Mouse (Mus musculus): Measurements from ENCODE around the gene Arl8b. TPM values are rescaled to one million over a fixed set of nuclear protein-coding genes. Genes with fewer than 3 reads are reported as not detected.

Arl8b gene
- polyA plus RNA-seq, 1 experiment from 2014 or later, result 104 TPM

DNA sequence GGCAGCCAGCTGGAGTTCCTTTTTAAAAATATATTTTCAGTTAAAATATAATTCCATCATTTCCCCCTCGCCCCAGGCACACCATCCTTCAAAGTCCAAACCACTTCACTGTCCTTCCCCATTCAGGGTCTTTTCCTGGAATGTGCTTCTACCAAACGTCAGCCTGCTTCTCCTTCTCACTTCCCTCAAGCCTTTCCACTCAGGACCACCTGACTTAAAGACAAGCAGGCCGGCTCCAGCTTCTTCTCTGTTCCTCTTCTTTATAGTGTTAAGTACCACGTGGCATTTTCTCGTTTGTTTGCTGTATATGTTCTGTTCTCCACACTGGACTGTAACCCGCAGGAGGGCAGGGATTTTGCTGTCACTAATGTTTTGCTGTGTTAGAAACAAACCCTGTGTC, 1.0 kb upstream of the Arl8b start:
- Histone ChIP-seq H3K9me3 (ENCODE audit: control insufficient read depth, low read length) (no peaks in the 10 kb centered on the region), H3K9ac (replicated peaks; ENCODE audit: low read depth, low read length) (no peak overlapping the region), H3K36me3 (ENCODE audit: control insufficient read depth, insufficient read depth) (no peaks in the 10 kb centered on the region), H3K27ac (ENCODE audit: low read length) (no peak overlapping the region), H3K4me1 (replicated peaks; ENCODE audit: control insufficient read depth, insufficient read depth, low read length) (peaks cover 17% of the 10 kb centered on the region), H3K27me3 (replicated peaks; ENCODE audit: control insufficient read depth, insufficient read depth, low read length) (no peaks in the 10 kb centered on the region), H3K4me3 (replicated peaks; ENCODE audit: low read length) (no peak overlapping the region), H3K4me2 (ENCODE audit: low read length) (no peak overlapping the region)
- whole genome bisulfite sequencing, result 69% methylated on average over 6 of the region's 6 CpGs
- ATAC-seq, result no peak

DNA sequence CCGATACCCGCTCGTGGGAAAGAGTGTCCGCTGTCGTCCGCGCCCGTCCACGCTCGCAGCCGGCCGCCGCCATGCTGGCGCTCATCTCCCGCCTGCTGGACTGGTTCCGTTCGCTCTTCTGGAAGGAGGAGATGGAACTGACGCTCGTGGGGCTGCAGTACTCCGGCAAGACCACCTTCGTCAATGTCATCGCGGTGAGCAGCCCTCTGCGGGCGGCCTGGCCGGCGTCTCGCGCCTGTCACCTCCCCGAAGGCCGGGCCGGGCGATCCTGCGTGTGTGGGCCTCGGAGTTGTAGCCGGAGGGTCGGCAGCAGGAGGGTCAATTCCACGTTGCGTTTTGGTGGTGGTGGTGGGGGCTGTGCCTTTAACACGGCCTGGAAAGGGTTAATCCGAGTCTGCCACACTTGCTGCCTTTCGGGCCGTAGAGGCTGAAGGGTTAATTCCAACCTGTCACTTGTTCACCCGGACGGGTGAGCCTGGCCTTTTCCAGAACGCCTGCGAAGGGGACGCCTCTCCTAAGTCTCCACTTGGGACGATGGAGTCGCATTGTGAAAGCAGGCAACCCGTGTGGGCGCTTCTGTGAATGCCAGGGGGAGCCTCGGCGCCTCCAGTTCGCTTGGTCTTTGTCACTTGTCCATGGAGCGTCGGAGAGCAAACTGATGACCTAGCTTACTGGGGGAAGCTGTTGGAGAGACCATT, 434 bp downstream of the Arl8b start:
- H3K27me3 ChIP-seq (replicated peaks; ENCODE audit: control insufficient read depth, insufficient read depth, low read length), result no peaks in the 10 kb centered on the region
- H3K4me1 ChIP-seq (replicated peaks; ENCODE audit: control insufficient read depth, insufficient read depth, low read length), result peaks cover 17% of the 10 kb centered on the region
- peak; percentile 79 for ATAC-seq
- H3K4me3 ChIP-seq (replicated peaks; ENCODE audit: low read length), result peak overlapping the region; percentile 97
- no peaks in the 10 kb centered on the region for H3K36me3 ChIP-seq (ENCODE audit: control insufficient read depth, insufficient read depth)
- no peaks in the 10 kb centered on the region for H3K9me3 ChIP-seq (ENCODE audit: control insufficient read depth, low read length)
- WGBS, result under 1% methylated on average over 57 of the region's 57 CpGs
- H3K9ac ChIP-seq (replicated peaks; ENCODE audit: low read depth, low read length), result peak overlapping the region; percentile 93
- H3K4me2 ChIP-seq (ENCODE audit: low read length), result peak overlapping the region; percentile 58
- peak overlapping the region; percentile 76 for H3K27ac ChIP-seq (ENCODE audit: low read length)

DNA sequence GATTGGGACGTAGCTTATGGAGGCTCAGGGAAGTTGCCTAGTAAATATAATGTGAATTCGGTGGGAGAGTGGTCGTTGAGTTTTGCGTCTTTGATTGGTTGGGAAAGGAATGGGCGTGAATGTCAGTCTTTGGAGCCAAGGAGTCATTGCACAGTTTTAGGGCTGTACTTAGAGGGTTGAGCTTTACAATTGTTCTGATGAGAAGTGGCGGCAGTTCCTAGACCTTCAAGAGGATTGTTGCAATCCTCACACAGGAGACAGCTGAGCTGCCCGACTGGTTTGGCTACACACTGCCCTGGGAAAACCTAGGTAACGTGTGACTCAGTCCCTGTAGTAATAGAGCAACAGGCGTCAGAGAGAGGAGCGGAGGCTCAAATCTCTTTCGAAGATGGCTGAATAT, 1.2 kb downstream of the Arl8b start:
- Histone ChIP-seq H3K4me1 (replicated peaks; ENCODE audit: control insufficient read depth, insufficient read depth, low read length) (peaks cover 17% of the 10 kb centered on the region), H3K4me2 (ENCODE audit: low read length) (peak overlapping the region; percentile 58), H3K9me3 (ENCODE audit: control insufficient read depth, low read length) (no peaks in the 10 kb centered on the region), H3K4me3 (replicated peaks; ENCODE audit: low read length) (peak overlapping the region; percentile 97), H3K27me3 (replicated peaks; ENCODE audit: control insufficient read depth, insufficient read depth, low read length) (no peaks in the 10 kb centered on the region), H3K9ac (replicated peaks; ENCODE audit: low read depth, low read length) (peak overlapping the region; percentile 93), H3K36me3 (ENCODE audit: control insufficient read depth, insufficient read depth) (no peaks in the 10 kb centered on the region), H3K27ac (ENCODE audit: low read length) (no peak overlapping the region)
- WGBS, result 32% methylated on average over 11 of the region's 11 CpGs
- no peak for ATAC-seq

DNA sequence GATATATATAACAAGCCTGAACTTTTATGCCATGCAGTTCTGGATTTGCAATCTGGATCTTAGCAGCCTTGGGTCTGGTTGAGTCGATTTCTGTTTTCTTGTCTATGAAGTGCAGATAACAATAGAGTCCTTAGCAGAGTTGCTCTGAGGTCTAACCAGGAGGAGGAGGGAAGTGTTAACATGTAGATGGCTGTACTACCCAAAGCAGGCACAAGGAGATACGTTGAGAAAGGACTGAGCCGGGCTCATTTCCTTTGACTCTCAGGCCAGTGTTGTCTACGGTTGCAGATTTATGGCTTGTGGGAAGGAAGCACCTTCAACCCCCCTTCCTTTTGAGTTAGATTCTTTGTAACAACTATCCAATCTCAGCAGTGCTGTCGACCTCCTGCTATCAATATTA, 1.9 kb downstream of the Arl8b start:
- ATAC-seq, result no peak
- Histone ChIP-seq H3K9ac (replicated peaks; ENCODE audit: low read depth, low read length) (no peak overlapping the region), H3K27me3 (replicated peaks; ENCODE audit: control insufficient read depth, insufficient read depth, low read length) (no peaks in the 10 kb centered on the region), H3K27ac (ENCODE audit: low read length) (no peak overlapping the region), H3K9me3 (ENCODE audit: control insufficient read depth, low read length) (no peaks in the 10 kb centered on the region), H3K36me3 (ENCODE audit: control insufficient read depth, insufficient read depth) (no peaks in the 10 kb centered on the region), H3K4me1 (replicated peaks; ENCODE audit: control insufficient read depth, insufficient read depth, low read length) (peaks cover 17% of the 10 kb centered on the region), H3K4me2 (ENCODE audit: low read length) (peak overlapping the region; percentile 58), H3K4me3 (replicated peaks; ENCODE audit: low read length) (no peak overlapping the region)
- WGBS, result 80% methylated on average over 5 of the region's 5 CpGs

DNA sequence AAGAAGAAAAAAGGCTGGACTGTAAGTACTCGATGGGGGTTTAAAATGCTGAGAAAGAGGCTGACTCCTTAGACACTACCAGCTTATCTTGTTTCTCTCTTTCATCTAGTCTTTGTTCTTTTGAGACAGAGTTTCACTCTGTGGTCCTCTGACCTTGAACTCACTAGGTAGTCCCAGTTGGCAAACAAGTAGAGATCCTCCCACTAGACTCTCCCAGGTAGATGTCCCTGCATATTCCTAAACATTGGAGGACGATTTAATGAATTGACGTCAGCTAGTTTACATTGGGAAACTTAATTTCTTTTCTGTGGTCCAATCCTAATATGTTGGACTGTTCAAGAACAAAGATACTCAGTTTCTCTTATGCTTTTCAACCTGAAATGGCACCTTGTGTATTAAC, 2.7 kb downstream of the Arl8b start:
- WGBS, result 90% methylated on average over 3 of the region's 3 CpGs
- Histone ChIP-seq H3K27ac (ENCODE audit: low read length) (no peak overlapping the region), H3K9ac (replicated peaks; ENCODE audit: low read depth, low read length) (no peak overlapping the region), H3K4me1 (replicated peaks; ENCODE audit: control insufficient read depth, insufficient read depth, low read length) (peaks cover 17% of the 10 kb centered on the region), H3K4me2 (ENCODE audit: low read length) (no peak overlapping the region), H3K36me3 (ENCODE audit: control insufficient read depth, insufficient read depth) (no peaks in the 10 kb centered on the region), H3K4me3 (replicated peaks; ENCODE audit: low read length) (no peak overlapping the region), H3K27me3 (replicated peaks; ENCODE audit: control insufficient read depth, insufficient read depth, low read length) (no peaks in the 10 kb centered on the region), H3K9me3 (ENCODE audit: control insufficient read depth, low read length) (no peaks in the 10 kb centered on the region)
- ATAC-seq, result no peak

DNA sequence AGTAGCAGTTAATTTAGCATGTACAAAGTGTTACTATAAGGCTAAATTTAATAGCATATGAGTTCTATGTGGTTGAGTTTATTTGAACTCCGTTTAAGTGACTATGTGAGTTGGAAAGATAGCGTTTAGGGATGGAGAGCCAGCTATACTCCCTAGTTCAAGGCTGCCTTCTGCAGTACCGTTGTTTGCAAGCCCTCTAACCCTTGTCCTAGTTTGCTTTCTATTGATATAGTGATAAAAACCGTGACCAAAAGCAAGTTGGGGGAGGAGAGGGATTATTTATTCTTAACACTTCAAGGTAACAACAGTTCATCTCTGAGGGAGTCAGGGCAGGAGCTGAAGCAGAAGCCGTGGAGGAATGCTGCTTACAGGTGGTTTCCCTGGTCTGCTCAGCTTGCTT, 8.6 kb downstream of the Arl8b start:
- no peaks in the 10 kb centered on the region for H3K36me3 ChIP-seq (ENCODE audit: control insufficient read depth, insufficient read depth)
- no peak overlapping the region for H3K9ac ChIP-seq (replicated peaks; ENCODE audit: low read depth, low read length)
- H3K9me3 ChIP-seq (ENCODE audit: control insufficient read depth, low read length), result no peaks in the 10 kb centered on the region
- no peak overlapping the region for H3K4me3 ChIP-seq (replicated peaks; ENCODE audit: low read length)
- WGBS, result 87% methylated on average over 5 of the region's 5 CpGs
- no peak overlapping the region for H3K27ac ChIP-seq (ENCODE audit: low read length)
- H3K4me2 ChIP-seq (ENCODE audit: low read length), result no peak overlapping the region
- no peaks in the 10 kb centered on the region for H3K27me3 ChIP-seq (replicated peaks; ENCODE audit: control insufficient read depth, insufficient read depth, low read length)
- H3K4me1 ChIP-seq (replicated peaks; ENCODE audit: control insufficient read depth, insufficient read depth, low read length), result peaks cover 2% of the 10 kb centered on the region
- no peak for ATAC-seq

DNA sequence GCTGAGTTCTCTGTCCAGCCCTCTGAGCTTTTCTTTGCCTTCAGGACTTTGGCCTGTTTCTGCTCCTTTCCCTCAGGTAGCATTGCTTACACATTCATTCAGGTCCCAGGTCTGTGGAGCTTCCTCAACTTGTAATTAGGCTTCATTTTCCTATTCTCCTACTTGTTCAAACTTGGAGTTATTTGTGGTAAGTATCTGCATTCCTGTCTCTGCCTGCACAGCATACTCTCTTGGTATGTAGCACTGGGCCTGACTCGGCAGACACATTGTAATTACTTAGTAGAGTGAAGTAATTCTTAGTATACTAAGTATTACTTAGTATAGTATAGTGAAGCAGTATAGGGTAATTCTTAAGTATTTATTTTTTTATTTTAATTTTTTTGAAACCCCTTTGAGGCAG, 13.0 kb downstream of the Arl8b start:
- no peak overlapping the region for H3K27ac ChIP-seq (ENCODE audit: low read length)
- no peak overlapping the region for H3K4me2 ChIP-seq (ENCODE audit: low read length)
- H3K9ac ChIP-seq (replicated peaks; ENCODE audit: low read depth, low read length), result no peak overlapping the region
- WGBS, result 81% methylated on average over 1 of the region's 1 CpGs
- no peaks in the 10 kb centered on the region for H3K9me3 ChIP-seq (ENCODE audit: control insufficient read depth, low read length)
- no peak overlapping the region for H3K4me3 ChIP-seq (replicated peaks; ENCODE audit: low read length)
- no peaks in the 10 kb centered on the region for H3K36me3 ChIP-seq (ENCODE audit: control insufficient read depth, insufficient read depth)
- H3K27me3 ChIP-seq (replicated peaks; ENCODE audit: control insufficient read depth, insufficient read depth, low read length), result no peaks in the 10 kb centered on the region
- peaks cover 9% of the 10 kb centered on the region for H3K4me1 ChIP-seq (replicated peaks; ENCODE audit: control insufficient read depth, insufficient read depth, low read length)
- ATAC-seq, result no peak

DNA sequence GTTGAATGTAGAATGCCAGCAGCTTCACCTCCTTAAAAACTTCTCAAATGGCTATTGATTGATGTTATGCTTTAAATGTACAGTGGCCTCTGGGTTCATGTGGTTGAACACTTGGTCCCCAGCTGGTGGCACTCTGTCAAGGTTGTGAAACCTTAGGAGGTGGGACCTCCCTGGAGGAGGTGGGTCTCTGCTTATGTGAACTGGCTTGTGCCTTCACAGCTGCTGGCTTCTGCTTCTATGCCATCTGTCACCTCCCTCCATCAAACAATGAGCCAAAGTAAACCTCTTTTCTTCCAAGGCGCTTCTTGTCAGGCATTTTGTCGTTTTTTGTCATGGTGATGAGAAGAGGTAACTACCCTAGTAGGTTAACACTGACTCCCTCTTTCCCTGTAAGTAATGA, 13.8 kb downstream of the Arl8b start:
- H3K9ac ChIP-seq (replicated peaks; ENCODE audit: low read depth, low read length), result no peak overlapping the region
- H3K27ac ChIP-seq (ENCODE audit: low read length), result no peak overlapping the region
- 40% methylated on average over 2 of the region's 2 CpGs for WGBS
- H3K4me3 ChIP-seq (replicated peaks; ENCODE audit: low read length), result no peak overlapping the region
- no peak for ATAC-seq
- no peaks in the 10 kb centered on the region for H3K27me3 ChIP-seq (replicated peaks; ENCODE audit: control insufficient read depth, insufficient read depth, low read length)
- no peaks in the 10 kb centered on the region for H3K36me3 ChIP-seq (ENCODE audit: control insufficient read depth, insufficient read depth)
- H3K9me3 ChIP-seq (ENCODE audit: control insufficient read depth, low read length), result no peaks in the 10 kb centered on the region
- H3K4me1 ChIP-seq (replicated peaks; ENCODE audit: control insufficient read depth, insufficient read depth, low read length), result peaks cover 9% of the 10 kb centered on the region
- no peak overlapping the region for H3K4me2 ChIP-seq (ENCODE audit: low read length)

DNA sequence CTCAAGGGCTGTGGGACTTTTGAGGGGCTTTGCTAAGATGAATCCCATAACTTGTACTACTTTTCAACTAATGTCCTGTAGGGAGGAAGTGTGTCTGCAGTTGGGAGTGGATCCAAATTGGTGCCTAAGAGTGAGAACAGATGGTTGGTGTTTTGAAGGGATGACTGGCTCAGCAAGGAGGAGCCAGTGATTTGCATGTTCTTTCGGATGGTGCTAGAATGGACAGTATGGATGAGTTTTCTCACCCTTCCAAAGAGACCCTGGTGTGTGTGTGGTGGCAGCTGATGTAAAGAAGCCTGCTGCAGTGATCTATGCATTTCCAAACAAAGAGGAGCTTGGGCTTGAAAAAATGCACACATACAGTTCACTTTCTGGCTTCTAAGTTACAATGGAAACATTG, 22.3 kb downstream of the Arl8b start:
- peak; percentile 83 for ATAC-seq

DNA sequence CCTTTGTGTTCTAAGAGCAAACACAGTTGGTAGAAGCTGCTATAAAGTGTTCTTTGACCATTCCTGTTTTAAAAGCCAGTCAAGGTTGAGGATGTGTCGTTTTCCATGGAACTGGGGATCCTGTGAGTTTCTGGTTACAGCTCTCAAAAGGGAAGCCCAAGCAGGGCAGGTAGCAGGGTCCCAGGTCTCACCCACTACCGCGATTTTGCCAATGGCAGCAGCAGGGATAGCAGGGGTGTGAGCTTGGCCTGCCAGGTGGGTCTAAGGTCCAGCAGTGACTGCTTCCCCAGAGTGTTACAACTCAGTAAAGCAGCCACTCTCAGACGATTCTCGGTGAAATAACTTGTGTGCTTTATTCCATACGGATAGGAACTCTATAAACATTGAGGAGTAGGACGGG, 23.0 kb downstream of the Arl8b start:
- H3K9ac ChIP-seq (replicated peaks; ENCODE audit: low read depth, low read length), result no peak overlapping the region
- H3K4me2 ChIP-seq (ENCODE audit: low read length), result no peak overlapping the region
- H3K4me1 ChIP-seq (replicated peaks; ENCODE audit: control insufficient read depth, insufficient read depth, low read length), result peaks cover 14% of the 10 kb centered on the region
- no peaks in the 10 kb centered on the region for H3K9me3 ChIP-seq (ENCODE audit: control insufficient read depth, low read length)
- H3K4me3 ChIP-seq (replicated peaks; ENCODE audit: low read length), result no peak overlapping the region
- H3K27me3 ChIP-seq (replicated peaks; ENCODE audit: control insufficient read depth, insufficient read depth, low read length), result no peaks in the 10 kb centered on the region
- 87% methylated on average over 7 of the region's 7 CpGs for WGBS
- no peaks in the 10 kb centered on the region for H3K36me3 ChIP-seq (ENCODE audit: control insufficient read depth, insufficient read depth)
- H3K27ac ChIP-seq (ENCODE audit: low read length), result peak overlapping the region; percentile 55
- no peak for ATAC-seq

More for the DNA sequence above, 22.3 kb downstream of the Arl8b start:
- H3K27ac ChIP-seq (ENCODE audit: low read length), result peak overlapping the region; percentile 75
- H3K27me3 ChIP-seq (replicated peaks; ENCODE audit: control insufficient read depth, insufficient read depth, low read length), result no peaks in the 10 kb centered on the region
- no peak overlapping the region for H3K9ac ChIP-seq (replicated peaks; ENCODE audit: low read depth, low read length)
- H3K4me1 ChIP-seq (replicated peaks; ENCODE audit: control insufficient read depth, insufficient read depth, low read length), result peaks cover 14% of the 10 kb centered on the region
- 15% methylated on average over 1 of the region's 1 CpGs for WGBS
- no peak overlapping the region for H3K4me2 ChIP-seq (ENCODE audit: low read length)
- H3K4me3 ChIP-seq (replicated peaks; ENCODE audit: low read length), result no peak overlapping the region
- H3K9me3 ChIP-seq (ENCODE audit: control insufficient read depth, low read length), result no peaks in the 10 kb centered on the region
- H3K36me3 ChIP-seq (ENCODE audit: control insufficient read depth, insufficient read depth), result no peaks in the 10 kb centered on the region
